Mouse (Mus musculus): ENCODE results near the gene C2cd5. TPM values are rescaled to one million over a fixed set of nuclear protein-coding genes. Genes with fewer than 3 reads are reported as not detected.

The C2cd5 gene
- polyA plus RNA-seq, 1 experiment = 84.7 TPM

- TF ChIP-seq POLR2A (IDR thresholded peaks at IDR 0.05; ENCODE audit: borderline replicate concordance, insufficient read depth, low read length) (no peak), CTCF (IDR thresholded peaks at IDR 0.05; ENCODE audit: borderline replicate concordance, insufficient read depth, low read depth, low read length) (no peak)
- Histone ChIP-seq H3K4me3 (replicated peaks; ENCODE audit: insufficient read depth, low read depth, low read length) (no peak overlapping the region), H3K4me1 (ENCODE audit: control insufficient read depth, insufficient read depth, low read length) (no peaks in the 10 kb centered on the region), H3K27me3 (ENCODE audit: control insufficient read depth, insufficient read depth, low read length) (no peaks in the 10 kb centered on the region), H3K27ac (ENCODE audit: insufficient read depth, low read length) (no peak overlapping the region)
- DNase-seq = no peak
- 85% methylated on average over 9 of the region's 9 CpGs for WGBS
Observed at GRCm38 (mm10) chr6:143068181-143068915, 31.6 kb downstream of the C2cd5 start.

- DNase-seq = no peak
- Histone ChIP-seq H3K27me3 (ENCODE audit: control insufficient read depth, insufficient read depth, low read length) (no peaks in the 10 kb centered on the region), H3K4me1 (ENCODE audit: control insufficient read depth, insufficient read depth, low read length) (no peaks in the 10 kb centered on the region), H3K27ac (ENCODE audit: insufficient read depth, low read length) (no peak overlapping the region), H3K4me3 (replicated peaks; ENCODE audit: insufficient read depth, low read depth, low read length) (no peak overlapping the region)
- no peak for TF ChIP-seq POLR2A (IDR thresholded peaks at IDR 0.05; ENCODE audit: borderline replicate concordance, insufficient read depth, low read length)
- TF ChIP-seq CTCF (IDR thresholded peaks at IDR 0.05; ENCODE audit: borderline replicate concordance, insufficient read depth, low read depth, low read length) = no peak
- WGBS = 84% methylated on average over 3 of the region's 3 CpGs
Observed at GRCm38 (mm10) chr6:143067654-143068053, 32.3 kb downstream of the C2cd5 start.

- Histone ChIP-seq H3K4me3 (replicated peaks; ENCODE audit: insufficient read depth, low read depth, low read length) (no peak overlapping the region), H3K4me1 (ENCODE audit: control insufficient read depth, insufficient read depth, low read length) (no peaks in the 10 kb centered on the region), H3K27me3 (ENCODE audit: control insufficient read depth, insufficient read depth, low read length) (no peaks in the 10 kb centered on the region), H3K27ac (ENCODE audit: insufficient read depth, low read length) (no peak overlapping the region)
- TF ChIP-seq CTCF (IDR thresholded peaks at IDR 0.05; ENCODE audit: borderline replicate concordance, insufficient read depth, low read depth, low read length) (no peak), POLR2A (IDR thresholded peaks at IDR 0.05; ENCODE audit: borderline replicate concordance, insufficient read depth, low read length) (no peak)
- 87% methylated on average over 9 of the region's 9 CpGs for WGBS
- DNase-seq = no peak
Observed at GRCm38 (mm10) chr6:143066859-143067258, 33.1 kb downstream of the C2cd5 start.

- no peaks in the 10 kb centered on the region for H3K27me3 ChIP-seq (ENCODE audit: control insufficient read depth, insufficient read depth, low read length)
- H3K4me1 ChIP-seq (ENCODE audit: control insufficient read depth, insufficient read depth, low read length) = no peaks in the 10 kb centered on the region
- WGBS = 59% methylated on average over 2 of the region's 2 CpGs
- no peak overlapping the region for H3K27ac ChIP-seq (ENCODE audit: insufficient read depth, low read length)
- TF ChIP-seq CTCF (IDR thresholded peaks at IDR 0.05; ENCODE audit: borderline replicate concordance, insufficient read depth, low read depth, low read length) (no peak), POLR2A (IDR thresholded peaks at IDR 0.05; ENCODE audit: borderline replicate concordance, insufficient read depth, low read length) (no peak)
- DNase-seq = no peak
- no peak overlapping the region for H3K4me3 ChIP-seq (replicated peaks; ENCODE audit: insufficient read depth, low read depth, low read length)
Observed at GRCm38 (mm10) chr6:143064047-143064446, 35.9 kb downstream of the C2cd5 start.

GRCm38 (mm10) chr6:143057601-143058000 is 42.3 kb downstream of the C2cd5 start:
- TF ChIP-seq POLR2A (IDR thresholded peaks at IDR 0.05; ENCODE audit: borderline replicate concordance, insufficient read depth, low read length) (no peak), CTCF (IDR thresholded peaks at IDR 0.05; ENCODE audit: borderline replicate concordance, insufficient read depth, low read depth, low read length) (no peak)
- WGBS = 88% methylated on average over 5 of the region's 5 CpGs
- Histone ChIP-seq H3K27me3 (ENCODE audit: control insufficient read depth, insufficient read depth, low read length) (no peaks in the 10 kb centered on the region), H3K27ac (ENCODE audit: insufficient read depth, low read length) (no peak overlapping the region), H3K4me1 (ENCODE audit: control insufficient read depth, insufficient read depth, low read length) (no peaks in the 10 kb centered on the region), H3K4me3 (replicated peaks; ENCODE audit: insufficient read depth, low read depth, low read length) (no peak overlapping the region)
- DNase-seq = no peak

- TF ChIP-seq CTCF (IDR thresholded peaks at IDR 0.05; ENCODE audit: borderline replicate concordance, insufficient read depth, low read depth, low read length) (no peak), POLR2A (IDR thresholded peaks at IDR 0.05; ENCODE audit: borderline replicate concordance, insufficient read depth, low read length) (no peak)
- no peak overlapping the region for H3K27ac ChIP-seq (ENCODE audit: insufficient read depth, low read length)
- H3K27me3 ChIP-seq (ENCODE audit: control insufficient read depth, insufficient read depth, low read length) = no peaks in the 10 kb centered on the region
- DNase-seq = no peak
- no peaks in the 10 kb centered on the region for H3K4me1 ChIP-seq (ENCODE audit: control insufficient read depth, insufficient read depth, low read length)
- WGBS = 89% methylated on average over 5 of the region's 5 CpGs
- no peak overlapping the region for H3K4me3 ChIP-seq (replicated peaks; ENCODE audit: insufficient read depth, low read depth, low read length)
Observed at GRCm38 (mm10) chr6:143051566-143051965, 48.4 kb downstream of the C2cd5 start.

- Histone ChIP-seq H3K4me3 (replicated peaks; ENCODE audit: insufficient read depth, low read depth, low read length) (no peak overlapping the region), H3K4me1 (ENCODE audit: control insufficient read depth, insufficient read depth, low read length) (no peaks in the 10 kb centered on the region), H3K27me3 (ENCODE audit: control insufficient read depth, insufficient read depth, low read length) (no peaks in the 10 kb centered on the region), H3K27ac (ENCODE audit: insufficient read depth, low read length) (no peak overlapping the region)
- TF ChIP-seq CTCF (IDR thresholded peaks at IDR 0.05; ENCODE audit: borderline replicate concordance, insufficient read depth, low read depth, low read length) = no peak
- no peak for TF ChIP-seq POLR2A (IDR thresholded peaks at IDR 0.05; ENCODE audit: borderline replicate concordance, insufficient read depth, low read length)
- DNase-seq = no peak
- 76% methylated on average over 11 of the region's 11 CpGs for WGBS
Observed at GRCm38 (mm10) chr6:143049791-143050555, 50.0 kb downstream of the C2cd5 start.

- Histone ChIP-seq H3K4me1 (ENCODE audit: control insufficient read depth, insufficient read depth, low read length) (no peaks in the 10 kb centered on the region), H3K27me3 (ENCODE audit: control insufficient read depth, insufficient read depth, low read length) (no peaks in the 10 kb centered on the region), H3K4me3 (replicated peaks; ENCODE audit: insufficient read depth, low read depth, low read length) (no peak overlapping the region), H3K27ac (ENCODE audit: insufficient read depth, low read length) (no peak overlapping the region)
- TF ChIP-seq POLR2A (IDR thresholded peaks at IDR 0.05; ENCODE audit: borderline replicate concordance, insufficient read depth, low read length) = no peak
- 90% methylated on average over 2 of the region's 2 CpGs for WGBS
- no peak for DNase-seq
Observed at GRCm38 (mm10) chr6:143049117-143049516, 50.8 kb downstream of the C2cd5 start.

Measured in cerebellum, adult 2 months (tissue).